Mouse (Mus musculus): ENCODE measurements at regions not wholly inside any gene's neighbourhood (a gene's known extent, or its start where the extent isn't known, plus 50 kb on each side); places are given as distances from the start of the nearest gene placed in this dataset.

- no peak for TF ChIP-seq CTCF (IDR thresholded peaks at IDR 0.05; ENCODE audit: low read depth)
- TF ChIP-seq EP300 (optimal IDR thresholded peaks at IDR 0.05): no peak
These were observed 142.0 kb upstream of the Neil3 start for GRCm38 (mm10) chr8:53780886-53781285.
